Mouse (Mus musculus) forelimb bud, embryonic 11.5 days (tissue): Measurements from ENCODE around the gene Acot2.
"Not testable (repeated sequence)": the region's sequence is repeated elsewhere in the genome, so short reads cannot be mapped to it uniquely, and the experiment has no call there.

Experiments used
- DNase-seq: peaks from one replicate; pipeline ENCODE4 v3.0.0-alpha.2; 2012; ENCODE audit warnings: low read depth, low spot score

Gene Acot2

GRCm38 (mm10) chr12:84038241-84038640, 50.6 kb downstream of the Acot2 start, which contains the start of gene Acot4:
Acot4 (plus strand) TSS chr12:84038379.
- not testable (repeated sequence) for DNase-seq

- DNase-seq = not testable (repeated sequence)
Observed at GRCm38 (mm10) chr12:84038691-84039111, 51.0 kb downstream of the Acot2 start, which contains the start of gene Gm49366. Gm49366 (plus strand) TSS chr12:84038935.

- DNase-seq = no peak
Observed at GRCm38 (mm10) chr12:84042248-84042647, 54.6 kb downstream of the Acot2 start.
